Mouse (Mus musculus) neural tube, embryonic 12.5 days (tissue): ENCODE measurements around the gene Tlnrd1. TPM values are rescaled to one million over a fixed set of nuclear protein-coding genes. Genes with fewer than 3 reads are reported as not detected.
A peak's percentile ranks its signal among the peaks of the same experiment; 100 is the strongest.
"Not testable (repeated sequence)": the region's sequence is repeated elsewhere in the genome, so short reads cannot be mapped to it uniquely, and the experiment has no call there.

Source experiments
- ATAC-seq: fragments of 200-750 bp; cut with Nextera tagmentation; 2 replicates; pipeline ENCODE4 v1.8.0; 2017; ENCODE audit warnings: low read depth, mild to moderate bottlenecking, moderate TSS enrichment, moderate library complexity; ENCODE audit not compliant: low FRiP score
- H3K27ac ChIP-seq: fragments of 300-500 bp; sonication (generic); 2 replicates; pipeline ENCODE4 v1.5.1; 2016
- H3K27me3 ChIP-seq: fragments of 300-500 bp; sonication (generic); replicated peaks from 2 replicates; pipeline ENCODE4 v1.6.1; 2016; ENCODE audit warnings: mild to moderate bottlenecking
- H3K36me3 ChIP-seq: fragments of 300-500 bp; sonication (generic); 2 replicates; pipeline ENCODE4 v1.6.1; 2016; ENCODE audit warnings: mild to moderate bottlenecking
- H3K4me1 ChIP-seq: fragments of 300-500 bp; sonication (generic); 2 replicates; pipeline ENCODE4 v1.6.1; 2016
- H3K4me2 ChIP-seq: fragments of 300-500 bp; sonication (generic); replicated peaks from 2 replicates; pipeline ENCODE4 v1.6.1; 2016; ENCODE audit warnings: mild to moderate bottlenecking
- H3K4me3 ChIP-seq: fragments of 300-500 bp; sonication (generic); 2 replicates; pipeline ENCODE4 v1.5.1; 2016
- H3K9ac ChIP-seq: fragments of 300-500 bp; sonication (generic); 2 replicates; pipeline ENCODE4 v1.6.1; 2016; ENCODE audit warnings: mild to moderate bottlenecking
- H3K9me3 ChIP-seq: fragments of 300-500 bp; sonication (generic); 2 replicates; pipeline ENCODE4 v1.6.1; 2016; ENCODE audit warnings: mild to moderate bottlenecking
- WGBS: fragments of 180-500 bp; shearing (Covaris S2); methylation state at CpG from one replicate; pipeline ENCODE4 v1.1.7; 2016; 5-methylcytosine and 5-hydroxymethylcytosine counted together
- polyA plus RNA-seq: library from polyadenylated mRNA; unstranded; fragments of >200 nt; fragmentation: Nextera tagmentation; extraction: Ambion mirVana; gene quantifications from 2 replicates; pipeline ENCODE4 v1.2.1, GENCODE M21; 2016

The Tlnrd1 gene
- polyA plus RNA-seq, 1 experiment from 2014 or later, result 23.3 TPM

DNA sequence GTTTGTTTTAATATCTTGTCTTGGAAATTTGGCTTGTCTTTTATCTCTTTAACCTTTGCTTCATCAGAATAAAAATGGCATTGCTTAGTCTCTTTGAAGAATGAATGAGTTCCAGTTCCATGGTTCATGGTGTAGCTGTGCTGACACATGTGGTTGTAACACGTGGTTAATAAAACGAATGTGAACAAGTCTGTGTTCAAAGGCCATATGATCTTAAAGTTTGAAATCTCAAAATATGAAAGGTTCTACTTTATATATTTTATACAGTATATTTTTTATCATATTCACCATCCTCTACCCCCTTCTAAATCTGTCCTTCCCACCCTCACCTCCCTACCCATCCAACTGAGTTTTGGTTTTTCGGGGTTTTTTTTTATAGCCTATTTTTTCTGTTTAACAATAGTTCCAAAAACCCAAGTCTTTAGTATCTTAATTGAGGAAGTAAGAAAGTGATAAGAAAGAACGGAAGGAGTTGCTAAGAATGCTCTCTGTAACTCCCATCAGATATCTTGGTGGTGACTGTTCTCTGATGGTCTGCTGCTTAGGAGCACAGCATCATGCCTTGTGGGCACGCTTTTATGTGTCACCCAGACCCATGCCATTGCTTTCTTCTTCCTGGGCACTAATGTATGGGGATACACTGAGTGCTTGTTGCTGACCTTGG, 12.1 kb upstream of the Tlnrd1 start:
- ATAC-seq, result no peak
- H3K27ac ChIP-seq, result no peak overlapping the region
- peaks cover 55% of the 10 kb centered on the region for H3K36me3 ChIP-seq
- no peak overlapping the region for H3K4me2 ChIP-seq
- H3K4me3 ChIP-seq, result no peak overlapping the region
- H3K9ac ChIP-seq, result no peak overlapping the region
- peaks cover 13% of the 10 kb centered on the region for H3K4me1 ChIP-seq
- no peaks in the 10 kb centered on the region for H3K9me3 ChIP-seq
- no peaks in the 10 kb centered on the region for H3K27me3 ChIP-seq
- WGBS, result 93% methylated on average over 5 of the region's 5 CpGs

DNA sequence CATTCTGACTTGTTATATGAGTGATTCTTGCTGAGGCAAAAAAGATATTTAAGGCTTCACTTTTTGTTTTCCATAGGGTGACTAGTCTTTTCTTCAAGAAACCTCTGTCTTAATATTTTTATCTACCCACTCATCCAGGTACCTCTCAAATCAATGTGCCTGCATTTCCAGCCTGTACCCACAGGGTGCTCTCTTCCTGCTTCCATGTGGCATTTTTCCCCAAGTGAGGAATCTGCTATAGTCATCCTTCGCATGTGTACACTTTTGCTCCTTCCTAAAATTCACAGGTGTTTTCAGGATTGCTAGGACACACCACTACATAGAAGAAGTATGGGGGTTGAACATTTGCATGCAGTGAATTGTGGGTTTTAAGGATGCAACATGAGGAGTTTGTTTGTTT, 10.2 kb upstream of the Tlnrd1 start:
- no peaks in the 10 kb centered on the region for H3K27me3 ChIP-seq
- WGBS, result 100% methylated on average over 1 of the region's 1 CpGs
- H3K4me1 ChIP-seq, result peaks cover 13% of the 10 kb centered on the region
- H3K27ac ChIP-seq, result no peak overlapping the region
- no peak overlapping the region for H3K9ac ChIP-seq
- no peaks in the 10 kb centered on the region for H3K9me3 ChIP-seq
- H3K4me3 ChIP-seq, result no peak overlapping the region
- peaks cover 41% of the 10 kb centered on the region for H3K36me3 ChIP-seq
- H3K4me2 ChIP-seq, result no peak overlapping the region
- ATAC-seq, result no peak

DNA sequence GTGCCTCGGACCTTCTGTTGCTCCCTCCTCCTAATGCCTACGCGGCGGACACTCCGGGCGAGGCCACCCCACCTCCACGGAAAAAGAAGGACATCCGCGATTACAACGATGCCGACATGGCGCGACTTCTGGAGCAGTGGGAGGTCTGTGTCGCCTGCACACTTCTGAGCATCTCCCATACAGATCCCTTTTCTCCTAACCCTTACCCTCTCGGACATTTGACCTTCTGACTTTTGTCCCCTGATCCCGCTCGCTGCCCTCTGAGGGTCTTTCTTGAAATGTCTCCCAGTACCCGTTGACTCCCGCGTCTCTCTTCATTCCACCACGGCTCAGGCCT, 8.2 kb upstream of the Tlnrd1 start:
- Histone ChIP-seq H3K9me3 (no peaks in the 10 kb centered on the region), H3K9ac (peak overlapping the region; percentile 71), H3K4me2 (peak overlapping the region; percentile 57), H3K27me3 (no peaks in the 10 kb centered on the region), H3K4me1 (peaks cover 13% of the 10 kb centered on the region), H3K36me3 (peaks cover 20% of the 10 kb centered on the region), H3K27ac (0 out of 2 replicates have a peak overlapping the region, but pooled peaks have one; percentile 57), H3K4me3 (peak overlapping the region; percentile 66)
- ATAC-seq, result no peak; the same call in 1 of the 2 replicates
- under 1% methylated on average over 21 of the region's 21 CpGs for WGBS

DNA sequence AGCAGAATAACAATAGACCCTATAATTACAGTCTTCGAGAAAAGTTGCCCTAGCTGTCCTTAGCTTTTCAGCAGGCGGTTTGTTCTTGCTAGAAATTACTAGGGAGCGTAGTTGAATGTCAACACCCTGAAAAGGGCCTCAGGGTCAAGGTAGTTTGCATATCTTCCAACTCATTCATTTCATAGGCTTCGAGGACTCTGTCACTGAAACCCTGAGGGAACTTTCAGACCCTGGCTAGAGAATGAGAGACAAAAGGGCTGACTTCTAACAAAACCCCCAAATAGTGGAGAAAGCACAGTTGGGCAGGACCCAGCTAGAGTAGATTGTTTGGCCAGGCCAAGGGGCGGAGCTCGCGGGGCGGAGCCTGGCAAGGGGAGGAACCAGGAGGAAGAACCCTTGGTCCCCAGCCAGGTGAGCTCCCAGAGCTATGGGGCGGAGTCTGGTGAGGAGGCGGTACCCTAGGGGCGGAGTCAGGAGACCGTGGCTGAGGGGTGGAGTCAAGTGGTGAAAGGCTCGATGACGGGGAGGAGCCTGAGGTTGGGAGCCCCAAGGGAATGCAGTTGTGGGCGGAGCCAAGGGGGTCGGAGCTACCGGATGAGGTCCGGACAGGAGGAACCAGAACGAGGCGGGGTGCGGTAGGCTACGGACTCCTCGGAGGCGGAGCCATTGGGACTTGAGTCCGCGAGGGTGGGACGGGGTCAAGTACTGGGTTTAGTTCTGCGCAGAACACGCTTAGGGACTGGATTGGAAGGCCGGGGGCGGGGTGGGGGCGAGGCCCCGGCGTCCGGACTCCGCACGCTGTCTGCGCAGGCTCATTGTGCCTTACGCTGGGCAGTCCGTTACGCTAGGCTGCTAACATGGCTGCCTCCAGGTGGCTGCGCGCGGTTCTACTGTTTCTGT, 7.6 kb upstream of the Tlnrd1 start:
- H3K36me3 ChIP-seq, result peaks cover 17% of the 10 kb centered on the region; the same call in 1 of the 2 replicates
- H3K4me1 ChIP-seq, result peaks cover 13% of the 10 kb centered on the region
- H3K9me3 ChIP-seq, result no peaks in the 10 kb centered on the region
- 2% methylated on average over 44 of the region's 44 CpGs for WGBS
- H3K4me2 ChIP-seq, result peak overlapping the region; percentile 57
- peak overlapping the region; percentile 71 for H3K9ac ChIP-seq
- ATAC-seq, result peak; percentile 96
- peak overlapping the region; percentile 57; the same call in 1 of the 2 replicates for H3K27ac ChIP-seq
- peak overlapping the region; percentile 66 for H3K4me3 ChIP-seq
- H3K27me3 ChIP-seq, result no peaks in the 10 kb centered on the region

DNA sequence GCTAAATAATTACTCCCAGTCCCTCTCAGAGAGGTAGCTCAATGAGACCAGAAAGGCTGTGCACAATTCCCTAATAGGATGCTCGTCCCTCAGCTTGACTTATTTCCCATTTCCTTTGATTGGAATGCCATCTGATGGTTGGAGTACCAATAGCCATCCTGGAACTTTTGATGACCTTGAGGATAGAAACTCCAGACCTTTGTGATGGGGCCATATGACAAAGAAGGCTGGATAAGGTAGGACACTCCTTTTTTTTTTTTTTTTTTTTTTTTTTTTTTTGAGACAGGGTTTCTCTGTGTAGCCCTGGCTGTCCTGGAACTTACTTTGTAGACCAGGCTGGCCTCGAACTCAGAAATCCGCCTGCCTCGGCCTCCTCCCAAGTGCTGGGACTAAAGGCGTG, 5.8 kb upstream of the Tlnrd1 start:
- not testable (repeated sequence) for H3K9ac ChIP-seq, H3K9me3 ChIP-seq, H3K4me2 ChIP-seq, H3K27me3 ChIP-seq, H3K4me3 ChIP-seq, H3K36me3 ChIP-seq, H3K27ac ChIP-seq, ATAC-seq
- 89% methylated on average over 5 of the region's 5 CpGs for WGBS
- peaks cover 17% of the 10 kb centered on the region for H3K4me1 ChIP-seq

DNA sequence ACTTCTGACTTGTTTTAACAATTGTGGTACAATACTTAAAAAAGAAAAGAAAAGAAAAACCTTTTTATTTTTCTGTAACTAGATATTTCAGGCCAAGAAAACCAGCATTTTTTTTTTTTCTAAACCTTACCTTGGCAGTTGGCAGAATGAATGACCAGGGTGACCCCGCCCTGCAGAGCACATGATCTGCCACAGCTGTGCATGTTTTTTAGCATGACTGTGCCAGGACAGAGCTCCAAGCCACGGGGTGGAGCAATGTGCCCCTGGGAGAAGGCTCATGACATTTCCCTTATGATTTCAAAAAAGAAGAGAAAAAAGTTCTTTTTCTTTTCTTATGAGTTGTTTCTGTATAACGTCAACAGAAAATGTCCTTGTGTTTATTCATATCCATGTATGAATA, 5.3 kb upstream of the Tlnrd1 start:
- no peak overlapping the region for H3K27ac ChIP-seq
- H3K4me1 ChIP-seq, result peaks cover 19% of the 10 kb centered on the region
- H3K36me3 ChIP-seq, result no peaks in the 10 kb centered on the region
- no peak overlapping the region for H3K4me3 ChIP-seq
- 80% methylated on average over 3 of the region's 3 CpGs for WGBS
- H3K9me3 ChIP-seq, result no peaks in the 10 kb centered on the region
- H3K9ac ChIP-seq, result no peak overlapping the region
- no peak for ATAC-seq
- no peak overlapping the region for H3K4me2 ChIP-seq
- no peaks in the 10 kb centered on the region for H3K27me3 ChIP-seq

DNA sequence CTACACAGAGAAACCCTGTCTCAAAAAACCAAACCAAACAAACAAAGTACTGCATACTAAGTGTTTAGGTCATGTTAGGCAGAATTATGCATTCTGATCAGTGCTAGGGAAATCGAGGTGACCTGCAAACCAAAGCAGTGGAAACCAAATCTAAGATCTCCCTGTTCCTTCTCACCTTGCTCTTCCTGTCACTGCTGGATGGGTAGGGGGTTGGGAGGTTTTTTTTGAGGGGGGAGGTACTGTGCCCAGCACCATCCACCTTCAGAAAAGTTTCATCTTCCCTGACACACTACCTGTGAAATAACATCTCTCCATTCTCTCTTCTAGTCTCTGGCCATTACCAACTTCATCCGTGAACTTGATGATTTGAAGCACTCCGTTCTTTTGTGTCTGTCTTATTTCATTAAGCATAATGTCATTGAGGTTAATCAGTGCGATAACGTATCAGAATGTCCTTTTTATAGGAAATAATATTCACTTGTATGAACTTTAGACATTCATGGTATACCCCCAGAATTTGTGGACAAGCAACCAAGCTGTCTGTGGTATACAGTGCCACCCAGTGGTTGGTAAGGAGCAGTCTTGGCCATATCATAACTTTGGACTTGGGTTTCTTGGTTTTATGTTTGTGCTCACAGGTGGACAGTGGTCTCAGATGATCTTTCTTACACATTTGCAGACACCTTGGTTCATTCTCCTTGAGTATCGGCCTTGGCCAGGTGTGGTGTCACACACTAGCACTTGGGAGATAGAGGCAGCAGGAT, 2.4 kb upstream of the Tlnrd1 start:
- Histone ChIP-seq H3K4me3 (no peak overlapping the region), H3K9ac (no peak overlapping the region), H3K4me1 (peaks cover 22% of the 10 kb centered on the region), H3K27me3 (no peaks in the 10 kb centered on the region), H3K4me2 (no peak overlapping the region), H3K27ac (no peak overlapping the region), H3K9me3 (no peaks in the 10 kb centered on the region), H3K36me3 (peaks cover 5% of the 10 kb centered on the region)
- no peak for ATAC-seq
- 95% methylated on average over 6 of the region's 6 CpGs for WGBS

DNA sequence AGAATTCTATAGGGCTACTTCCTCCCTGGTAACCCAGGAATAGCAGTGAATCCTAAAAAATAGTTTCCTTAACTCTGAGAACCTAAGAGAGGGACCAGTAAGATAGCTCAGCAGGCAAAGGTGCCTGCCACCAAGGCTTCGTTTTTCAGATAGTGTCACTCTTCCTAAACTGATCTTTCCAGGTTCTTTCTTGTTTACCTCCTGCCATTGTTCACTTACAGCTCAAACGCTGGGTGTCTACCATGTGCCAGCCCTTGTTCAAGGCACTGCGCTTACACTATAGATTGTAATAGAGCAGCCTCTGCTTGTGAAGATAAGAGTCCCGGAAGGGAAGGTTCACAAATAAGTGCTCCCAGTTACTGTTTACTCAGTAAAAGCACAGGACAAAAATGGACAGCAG, 1.7 kb upstream of the Tlnrd1 start:
- H3K36me3 ChIP-seq, result peaks cover 5% of the 10 kb centered on the region
- H3K4me1 ChIP-seq, result peaks cover 29% of the 10 kb centered on the region
- H3K9me3 ChIP-seq, result no peaks in the 10 kb centered on the region
- 89% methylated on average over 4 of the region's 4 CpGs for WGBS
- no peak overlapping the region for H3K27ac ChIP-seq
- no peaks in the 10 kb centered on the region for H3K27me3 ChIP-seq
- H3K4me2 ChIP-seq, result no peak overlapping the region
- H3K4me3 ChIP-seq, result no peak overlapping the region
- no peak for ATAC-seq
- H3K9ac ChIP-seq, result no peak overlapping the region

DNA sequence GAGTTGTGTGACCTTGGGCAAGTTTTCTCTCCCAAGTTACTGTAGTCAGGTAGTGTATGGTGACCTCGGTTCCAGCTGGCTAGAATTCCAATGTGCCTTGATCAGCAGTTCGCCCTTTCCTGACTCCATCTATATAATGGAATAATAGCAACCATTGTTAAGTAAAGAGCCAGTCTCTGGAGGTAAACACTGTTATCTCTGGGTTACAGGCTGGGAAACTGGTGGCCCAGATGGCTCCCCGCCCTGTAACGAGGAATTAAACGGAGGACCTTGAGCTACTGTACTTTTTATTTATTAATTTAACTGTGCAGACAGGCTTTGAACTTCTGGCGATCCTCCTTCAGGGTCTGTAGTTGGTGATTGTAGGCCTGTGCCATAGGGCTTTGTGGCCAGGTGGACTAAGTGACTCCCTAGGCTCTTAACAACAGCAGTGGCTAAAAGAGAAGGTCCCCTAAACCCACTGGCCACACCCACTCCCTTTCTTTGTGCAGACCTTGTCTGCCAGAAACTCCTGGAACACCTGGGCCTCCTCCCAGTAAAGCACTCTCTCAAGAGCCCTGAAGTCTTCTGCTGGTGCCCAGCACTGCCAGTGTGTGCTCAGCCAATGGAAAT, 922 bp upstream of the Tlnrd1 start:
- Histone ChIP-seq H3K36me3 (peaks cover 5% of the 10 kb centered on the region), H3K4me1 (peaks cover 33% of the 10 kb centered on the region), H3K27me3 (no peaks in the 10 kb centered on the region), H3K4me3 (peak overlapping the region; percentile 83), H3K27ac (no peak overlapping the region), H3K9me3 (no peaks in the 10 kb centered on the region), H3K4me2 (peak overlapping the region; percentile 97), H3K9ac (peak overlapping the region; percentile 94)
- 45% methylated on average over 6 of the region's 6 CpGs for WGBS
- ATAC-seq, result no peak

DNA sequence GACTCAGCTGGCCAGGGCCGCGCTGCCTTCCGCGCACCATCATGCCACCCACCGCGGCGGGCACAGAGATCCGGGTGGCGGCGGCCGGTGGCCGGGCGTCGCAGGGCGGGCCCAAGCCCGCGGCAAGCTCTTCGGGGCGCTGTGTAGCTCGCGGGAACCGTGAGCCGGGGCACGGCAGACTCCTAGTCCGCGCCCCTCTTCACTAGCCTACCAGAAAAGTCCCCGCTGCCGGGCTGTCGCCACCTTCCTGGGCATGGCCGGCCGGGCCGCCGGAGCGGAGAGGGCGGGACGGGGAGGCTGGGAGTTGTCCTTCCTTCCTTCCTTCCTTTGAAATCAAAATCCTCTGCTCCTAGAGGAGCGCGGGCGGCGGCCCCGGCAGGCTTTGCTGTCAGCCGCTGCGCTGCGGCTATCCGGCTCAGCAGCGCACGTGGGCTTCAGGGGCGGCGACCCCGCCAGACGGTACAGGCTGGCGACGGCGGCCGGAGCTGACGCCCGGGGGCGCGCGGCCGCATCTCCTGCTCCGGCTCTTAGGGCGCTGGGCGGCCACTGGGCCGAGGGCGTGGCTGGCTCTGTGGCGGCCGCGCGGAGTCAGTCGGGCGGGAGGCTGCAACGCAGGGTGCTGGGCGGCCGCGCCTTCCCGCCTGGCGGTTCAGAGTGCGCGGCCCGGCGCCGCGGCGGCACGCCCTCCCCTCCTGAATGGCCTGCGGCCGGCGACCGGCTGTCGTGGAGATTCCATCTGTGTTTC, 657 bp downstream of the Tlnrd1 start:
- peak; percentile 71 for ATAC-seq
- peaks cover 5% of the 10 kb centered on the region for H3K36me3 ChIP-seq
- peak overlapping the region; percentile 92 for H3K27ac ChIP-seq
- peaks cover 48% of the 10 kb centered on the region for H3K4me1 ChIP-seq
- H3K4me3 ChIP-seq, result peak overlapping the region; percentile 83
- under 1% methylated on average over 91 of the region's 91 CpGs for WGBS
- H3K9ac ChIP-seq, result peak overlapping the region; percentile 94
- H3K27me3 ChIP-seq, result no peaks in the 10 kb centered on the region
- peak overlapping the region; percentile 97 for H3K4me2 ChIP-seq
- no peaks in the 10 kb centered on the region for H3K9me3 ChIP-seq

DNA sequence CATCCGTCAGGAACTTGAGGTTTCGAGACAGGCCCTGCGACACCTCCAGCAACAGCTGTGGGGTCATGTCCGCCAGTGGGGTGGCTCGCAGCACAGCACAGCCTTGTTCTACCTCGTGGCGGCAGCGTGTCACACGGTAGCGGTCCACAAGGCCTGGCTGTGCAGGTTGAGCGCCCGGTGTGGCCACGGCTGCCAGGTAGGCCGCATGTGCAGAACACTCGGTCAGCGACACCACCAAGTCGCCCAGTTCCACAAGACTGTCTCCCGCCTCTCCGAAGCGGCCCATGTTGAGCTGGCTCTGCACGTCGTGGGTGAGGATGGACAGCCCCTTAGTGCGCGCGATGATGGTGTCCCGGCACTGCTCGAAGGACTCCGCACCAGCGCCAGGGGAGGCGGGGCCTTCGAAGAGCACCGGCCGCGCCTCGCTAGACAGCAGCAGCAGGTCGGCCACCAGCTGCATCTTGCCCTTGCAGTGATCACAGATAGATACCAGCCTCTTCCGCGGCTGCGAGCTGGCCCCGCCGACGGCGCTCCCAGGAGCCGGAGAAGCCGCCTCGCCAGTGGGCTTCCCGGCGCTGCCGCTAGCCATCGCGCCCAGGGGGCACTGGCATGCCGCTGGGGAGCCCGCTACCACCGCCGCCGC, 1.4 kb downstream of the Tlnrd1 start:
- Histone ChIP-seq H3K9ac (peak overlapping the region; percentile 94), H3K36me3 (peaks cover 5% of the 10 kb centered on the region), H3K4me2 (peak overlapping the region; percentile 97), H3K27ac (peak overlapping the region; percentile 92), H3K4me1 (peaks cover 50% of the 10 kb centered on the region), H3K9me3 (no peaks in the 10 kb centered on the region), H3K27me3 (no peaks in the 10 kb centered on the region), H3K4me3 (peak overlapping the region; percentile 83)
- WGBS, result 22% methylated on average over 56 of the region's 56 CpGs
- ATAC-seq, result peak; percentile 43
